Comparison of ENCODE assay signal across 24 mouse cellular contexts in the genomic region with DNA sequence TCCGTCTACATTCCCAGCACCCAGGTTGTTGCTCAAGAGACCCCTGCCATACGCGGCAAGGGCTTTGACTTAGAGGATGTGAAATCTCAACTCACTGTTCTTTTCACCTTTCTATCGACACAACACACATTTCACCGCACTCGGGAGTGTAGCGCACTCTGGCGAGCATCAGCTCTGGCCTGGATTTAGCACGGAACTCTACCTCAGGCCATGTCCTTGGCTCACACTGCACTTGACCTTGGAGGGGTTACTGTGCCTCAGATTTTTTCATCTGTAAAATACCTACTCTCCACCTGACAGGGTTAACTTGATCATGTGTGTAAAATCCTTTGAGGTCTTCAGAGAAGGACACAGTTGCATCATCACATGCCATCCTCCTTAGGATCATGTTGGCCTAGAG.
DNase-seq lines count a peak whose midpoint lies in the region; ATAC-seq and TF ChIP-seq lines count a peak whose summit lies in the region.
"Had no signal": no experiment of that assay in that cellular context is flagged by ENCODE, and none has a peak within 500 bp of the region (broad histone marks: within the 10 kb centered on the region; RNA-seq: fewer than 3 reads in every experiment).

No protein-coding gene starts in this region.

- 0 out of 2 replicates have a peak overlapping the region, but pooled peaks have one; percentile 2 for H3K27ac ChIP-seq in gastrocnemius, adult 2 months
- H3K27ac ChIP-seq in heart, adult 2 months: no peak overlapping the region
- no peak overlapping the region for H3K27ac ChIP-seq in heart, embryonic 11.5 days (ENCODE audit: low read depth, low read length)
- peak overlapping the region; percentile 37; the same call in 1 of the 2 replicates for H3K27ac ChIP-seq in kidney, adult 2 months (ENCODE audit: insufficient read depth, low read depth, low read length)
- H3K27ac ChIP-seq in kidney, embryonic 14.5 days (ENCODE audit: low read depth, low read length): no peak overlapping the region
- H3K27ac ChIP-seq: embryonic facial prominence, embryonic 10.5 days; embryonic facial prominence, embryonic 12.5 days; forebrain, embryonic 13.5 days; forebrain, embryonic 15.5 days had no signal

- no peaks in the 10 kb centered on the region for H3K9me3 ChIP-seq in heart, embryonic 11.5 days (replicated peaks; ENCODE audit: control insufficient read depth, low read length)
- H3K9me3 ChIP-seq in kidney, embryonic 14.5 days (ENCODE audit: control insufficient read depth, low read length): no peaks in the 10 kb centered on the region
- H3K9me3 ChIP-seq: embryonic facial prominence, embryonic 10.5 days; embryonic facial prominence, embryonic 12.5 days; forebrain, embryonic 13.5 days; forebrain, embryonic 15.5 days; G1E had no signal

- H3K4me2 ChIP-seq in heart, embryonic 11.5 days: no peak overlapping the region
- no peak overlapping the region for H3K4me2 ChIP-seq in kidney, embryonic 14.5 days (replicated peaks; ENCODE audit: low read depth, low read length)
- H3K4me2 ChIP-seq: embryonic facial prominence, embryonic 12.5 days; forebrain, embryonic 13.5 days; forebrain, embryonic 15.5 days had no signal

- 85% methylated on average over 9 of the region's 9 CpGs for WGBS in heart, adult 2 months
- 84% methylated on average over 9 of the region's 9 CpGs for WGBS in heart, embryonic 11.5 days (ENCODE audit: insufficient replicate concordance)
- WGBS in kidney, adult 2 months: 75% methylated on average over 9 of the region's 9 CpGs
- 95% methylated on average over 9 of the region's 9 CpGs for WGBS in kidney, embryonic 14.5 days

- intact Hi-C loops in gastrocnemius, adult 2 months (cut with DNase I): no loop called here
- intact Hi-C loops in heart, adult 2 months (cut with DNase I): loop anchor here (5.0 to 10.0 kb wide), 2 partner anchors 260 to 328 kb away; no protein-coding TSS in a partner anchor

- DNase-seq in gastrocnemius, adult 2 months: no peak
- DNase-seq in gastrocnemius, adult 8-10 months (ENCODE audit: low spot score in 2 of 2): no peak
- no peak for DNase-seq in heart, adult 2 months
- DNase-seq in kidney, adult 2 months: peak; percentile 52
- DNase-seq: adrenal gland, adult 8-10 months; adrenal gland, postnatal 14 days; adrenal gland, postnatal 36 days; B cell, adult 2 months; cerebellum, adult 11-12 months; cerebellum, adult 2 months; cerebellum, adult 9-10 months; cerebellum, postnatal 10 days; cerebellum, postnatal 25 days had no signal

- no peak overlapping the region for H3K4me3 ChIP-seq in gastrocnemius, adult 2 months
- no peak overlapping the region for H3K4me3 ChIP-seq in heart, adult 2 months
- H3K4me3 ChIP-seq in heart, embryonic 11.5 days (ENCODE audit: low read depth, low read length): no peak overlapping the region
- H3K4me3 ChIP-seq in kidney, adult 2 months (ENCODE audit: insufficient read depth, low read depth, low read length): no peak overlapping the region
- H3K4me3 ChIP-seq in kidney, embryonic 14.5 days (ENCODE audit: low read length): no peak overlapping the region
- H3K4me3 ChIP-seq: embryonic facial prominence, embryonic 10.5 days; embryonic facial prominence, embryonic 12.5 days; forebrain, embryonic 13.5 days; forebrain, embryonic 15.5 days had no signal

- TF ChIP-seq POLR2A in heart, adult 2 months (IDR thresholded peaks at IDR 0.05; ENCODE audit: insufficient read depth, low read depth, low read length): no peak
- TF ChIP-seq POLR2A in kidney, adult 2 months (IDR thresholded peaks at IDR 0.05; ENCODE audit: low read depth, low read length): no peak

- 0 out of 2 replicates have a peak, but pooled peaks have one; percentile 38 for TF ChIP-seq EP300 in heart, adult 2 months (IDR thresholded peaks at IDR 0.05; ENCODE audit: insufficient read depth, low read depth, low read length)

- H3K4me1 ChIP-seq in heart, adult 2 months (ENCODE audit: control insufficient read depth, insufficient read depth, low read length): peaks cover 2% of the 10 kb centered on the region; the same call in 1 of the 2 replicates
- no peaks in the 10 kb centered on the region for H3K4me1 ChIP-seq in heart, embryonic 11.5 days (ENCODE audit: control insufficient read depth, insufficient read depth, low read length)
- no peaks in the 10 kb centered on the region; the same call in 1 of the 2 replicates for H3K4me1 ChIP-seq in kidney, adult 2 months (ENCODE audit: control insufficient read depth, insufficient read depth, low read length)
- no peaks in the 10 kb centered on the region for H3K4me1 ChIP-seq in kidney, embryonic 14.5 days (ENCODE audit: control insufficient read depth, insufficient read depth, low read length)
- H3K4me1 ChIP-seq: embryonic facial prominence, embryonic 10.5 days; embryonic facial prominence, embryonic 12.5 days; forebrain, embryonic 13.5 days; forebrain, embryonic 15.5 days had no signal

- H3K36me3 ChIP-seq in heart, adult 2 months (ENCODE audit: control insufficient read depth, insufficient read depth, low read length): peaks cover 19% of the 10 kb centered on the region
- H3K36me3 ChIP-seq in heart, embryonic 11.5 days (ENCODE audit: control insufficient read depth, insufficient read depth, low read length): peaks cover 11% of the 10 kb centered on the region
- H3K36me3 ChIP-seq in kidney, adult 2 months (ENCODE audit: control insufficient read depth, insufficient read depth, low read length): no peaks in the 10 kb centered on the region; the same call in none of the 2 replicates
- peaks cover 42% of the 10 kb centered on the region for H3K36me3 ChIP-seq in kidney, embryonic 14.5 days (ENCODE audit: control insufficient read depth, insufficient read depth, low read length)
- H3K36me3 ChIP-seq: forebrain, embryonic 15.5 days had no signal

- no peak for TF ChIP-seq CTCF in gastrocnemius, adult 2 months (IDR thresholded peaks at IDR 0.05)
- peak; percentile 40 for TF ChIP-seq CTCF in heart, adult 2 months (IDR thresholded peaks at IDR 0.05)
- TF ChIP-seq CTCF in kidney, adult 2 months (conservative IDR thresholded peaks at IDR 0.05; ENCODE audit: insufficient read depth, insufficient read length, low read depth, low read length): no peak; the same call in 1 of the 2 replicates

- H3K79me2 ChIP-seq in heart, adult 2 months (replicated peaks; ENCODE audit: control insufficient read depth, insufficient read depth, low read length): 0 out of 2 replicates have a peak, but pooled peaks cover 2% of the 10 kb centered on the region

- no peak for ATAC-seq in heart, embryonic 11.5 days (replicated peaks; ENCODE audit: insufficient number of reproducible peaks, low FRiP score, low TSS enrichment)
- ATAC-seq in kidney, embryonic 14.5 days (ENCODE audit: low FRiP score, low TSS enrichment): no peak
- ATAC-seq: activated CD4-positive, CD25-positive, alpha-beta regulatory T cell, adult 4 months; CD4-positive, CD25-positive, alpha-beta regulatory T cell, adult 4 months; forebrain, embryonic 13.5 days; forebrain, embryonic 15.5 days; Patski had no signal

- no peak overlapping the region for H3K9ac ChIP-seq in heart, adult 2 months (ENCODE audit: low read depth, low read length)
- H3K9ac ChIP-seq in heart, embryonic 11.5 days (ENCODE audit: low read depth, low read length): no peak overlapping the region
- H3K9ac ChIP-seq in kidney, embryonic 14.5 days (ENCODE audit: low read depth, low read length): no peak overlapping the region
- H3K9ac ChIP-seq: embryonic facial prominence, embryonic 12.5 days; forebrain, embryonic 13.5 days; forebrain, embryonic 15.5 days had no signal

- H3K27me3 ChIP-seq in heart, adult 2 months (ENCODE audit: control insufficient read depth, insufficient read depth, low read length): no peaks in the 10 kb centered on the region
- H3K27me3 ChIP-seq in heart, embryonic 11.5 days (ENCODE audit: control insufficient read depth, insufficient read depth, low read length): no peaks in the 10 kb centered on the region
- H3K27me3 ChIP-seq in kidney, adult 2 months (replicated peaks; ENCODE audit: control insufficient read depth, insufficient read depth, low read length): no peaks in the 10 kb centered on the region
- no peaks in the 10 kb centered on the region for H3K27me3 ChIP-seq in kidney, embryonic 14.5 days (ENCODE audit: control insufficient read depth, insufficient read depth, low read length)
- H3K27me3 ChIP-seq: CH12.LX; embryonic facial prominence, embryonic 12.5 days; forebrain, embryonic 13.5 days; forebrain, embryonic 15.5 days; Patski had no signal

Comparison
In these comparisons a context has a peak if more than half of its experiments do, and no peak if none do; other contexts are left out.
1. H3K27ac ChIP-seq: peak in gastrocnemius, adult 2 months (single experiment) and kidney, adult 2 months (single experiment); none in heart, adult 2 months (single experiment), heart, embryonic 11.5 days (single experiment) and kidney, embryonic 14.5 days (single experiment).